Mouse (Mus musculus) WW6 (cell line): Measurements from ENCODE around the gene Pdzd2.
A peak's percentile ranks its signal among the peaks of the same experiment; 100 is the strongest.

Experiments
- DNase-seq: peaks from one replicate; pipeline ENCODE4 v3.0.0-alpha.2; 2013; ENCODE audit warnings: low read depth, low spot score

Pdzd2 gene

DNA sequence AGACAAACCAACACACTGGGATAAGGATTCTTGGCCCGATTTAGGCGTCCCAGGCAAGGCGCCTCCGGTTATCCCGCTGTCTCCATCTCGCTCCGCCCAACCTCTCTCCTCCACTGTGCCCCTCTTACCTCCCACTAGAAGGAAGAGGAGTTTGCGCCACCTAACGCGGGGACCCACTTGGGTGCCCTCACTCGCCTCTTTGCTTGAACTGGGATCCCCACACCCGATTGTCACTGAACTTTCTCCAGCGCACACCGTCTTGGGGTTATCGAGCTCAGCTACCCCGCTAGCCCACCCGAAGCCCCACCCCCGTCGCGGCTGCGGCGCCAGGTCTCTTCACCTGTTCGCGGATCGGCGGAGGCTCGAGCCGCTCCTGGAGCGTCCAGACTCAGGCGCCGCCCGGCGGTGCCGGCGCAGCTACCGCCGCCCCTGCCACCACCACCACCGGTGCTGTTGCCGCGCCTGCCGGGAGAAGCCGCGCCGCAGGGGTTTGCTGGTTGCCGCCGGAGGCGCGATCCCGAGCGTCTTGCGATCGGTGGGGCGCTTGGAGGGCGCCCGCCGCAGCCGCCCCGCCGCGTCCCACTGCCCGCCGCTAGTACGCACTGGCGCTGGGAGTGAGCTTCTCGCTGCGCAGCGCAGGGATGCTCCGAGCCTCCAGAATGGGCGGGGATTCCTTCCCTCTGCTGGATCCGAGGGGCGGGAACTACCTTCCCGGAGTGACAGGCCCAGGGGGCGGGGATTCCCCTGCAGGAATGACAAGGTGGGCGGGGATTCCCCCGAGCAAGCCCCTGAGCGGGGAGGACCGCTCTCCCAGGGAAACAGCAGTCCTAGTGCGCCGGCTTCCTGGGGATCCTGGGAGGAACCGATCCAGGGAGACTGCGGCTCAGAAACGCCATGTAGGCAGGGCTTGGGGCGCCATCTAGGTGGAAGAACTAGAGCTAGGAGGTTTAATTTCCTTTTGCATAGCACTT lies at the start of gene Pdzd2:
Gene Pdzd2 (minus strand): TSS at position 648 of the 971 bp plus-strand sequence.
- DNase-seq = peak; percentile 96

- DNase-seq = no peak
These were observed 49.7 kb upstream of the Pdzd2 start for GRCm38 (mm10) chr15:12789406-12789867.

- no peak for DNase-seq
These were observed 48.8 kb upstream of the Pdzd2 start for GRCm38 (mm10) chr15:12788536-12788935.

- no peak for DNase-seq
These were observed 42.1 kb upstream of the Pdzd2 start for GRCm38 (mm10) chr15:12781729-12782326.

DNA sequence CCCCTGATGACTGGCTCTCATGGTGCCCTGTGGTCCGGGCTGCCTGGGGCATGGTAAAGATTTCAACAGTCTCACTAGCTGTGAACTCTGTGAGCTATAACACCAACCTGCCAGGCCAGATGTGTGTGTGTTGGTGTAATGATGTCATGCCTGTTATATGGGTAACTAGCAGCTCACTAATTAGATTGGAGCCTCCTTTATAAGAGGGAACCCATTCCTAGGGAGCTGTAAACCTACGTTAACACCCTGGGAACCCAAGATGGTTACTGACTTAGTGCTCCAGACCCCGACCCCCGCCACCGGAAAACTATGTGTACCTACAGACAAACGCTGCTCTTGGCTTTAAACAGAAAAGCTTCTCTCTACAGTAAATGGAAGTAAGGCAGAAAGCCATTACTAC lies 41.6 kb upstream of the Pdzd2 start:
- no peak for DNase-seq

DNA sequence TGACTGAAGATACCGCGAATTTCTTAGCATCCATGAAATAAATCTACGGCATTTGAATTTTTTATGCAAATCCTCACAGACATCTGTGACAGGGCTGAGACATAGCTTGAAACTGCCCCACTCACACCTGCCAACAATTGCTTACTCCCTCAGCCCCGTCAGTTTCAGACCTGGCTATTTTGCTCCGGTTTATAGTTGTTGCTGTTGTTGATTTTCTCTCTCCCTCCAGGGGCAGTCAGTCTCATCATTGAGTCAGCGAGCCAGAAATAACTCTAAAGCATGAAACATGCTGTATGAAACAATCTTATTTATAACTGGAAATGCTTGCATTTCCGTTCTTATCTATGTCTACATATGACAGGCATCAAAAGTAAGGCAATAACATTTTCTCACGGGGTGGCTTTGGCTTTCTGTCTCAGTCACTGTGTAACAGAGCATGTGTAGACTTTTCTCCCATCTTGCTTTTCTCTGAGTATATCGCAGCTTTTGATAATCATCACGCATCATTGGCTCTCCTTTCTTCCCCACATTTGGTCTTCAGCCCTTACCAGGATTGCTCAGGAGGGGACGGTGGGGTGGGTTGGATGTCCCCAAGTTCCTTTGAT lies 34.5 kb upstream of the Pdzd2 start:
- DNase-seq = no peak

DNA sequence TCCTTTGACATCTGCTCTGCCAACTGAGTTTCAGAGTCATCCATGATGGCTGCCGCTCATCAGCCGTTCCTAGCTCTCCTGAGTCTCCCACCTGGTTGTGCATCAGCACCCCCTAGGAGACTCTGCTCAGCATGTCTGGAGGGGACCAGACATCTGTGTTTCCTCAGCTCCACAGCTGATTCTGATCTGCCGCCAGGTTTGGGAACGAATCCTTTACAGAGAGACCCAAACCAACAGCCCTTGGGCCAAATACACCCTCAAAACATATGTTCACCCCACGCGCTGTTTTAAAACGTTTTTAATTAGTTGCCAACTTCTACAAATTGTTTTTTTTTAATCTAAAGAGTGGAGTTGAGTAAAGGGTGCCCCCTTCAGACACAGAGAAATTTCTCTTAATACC lies 31.2 kb upstream of the Pdzd2 start:
- no peak for DNase-seq

DNA sequence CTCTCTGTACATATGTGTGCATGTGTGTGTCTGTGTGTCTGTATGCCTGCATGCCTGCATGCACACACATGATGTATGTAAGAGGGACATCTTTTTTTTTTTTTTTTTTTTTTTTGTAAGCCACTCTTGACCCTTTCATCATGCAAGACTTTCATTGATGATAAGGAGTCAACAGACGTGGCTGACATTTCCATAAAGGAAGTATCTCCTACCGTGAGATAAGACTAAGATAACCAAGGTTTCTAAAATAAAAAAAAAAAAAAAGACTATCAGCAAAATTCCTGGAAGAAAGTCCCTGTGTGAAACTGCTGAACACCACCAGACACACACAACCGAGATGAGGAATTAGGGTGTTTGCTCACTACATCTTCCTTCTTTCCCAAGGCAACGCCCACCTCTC lies 27.1 kb upstream of the Pdzd2 start:
- no peak for DNase-seq

- DNase-seq = no peak
These were observed 23.4 kb upstream of the Pdzd2 start for GRCm38 (mm10) chr15:12763147-12763546.

DNA sequence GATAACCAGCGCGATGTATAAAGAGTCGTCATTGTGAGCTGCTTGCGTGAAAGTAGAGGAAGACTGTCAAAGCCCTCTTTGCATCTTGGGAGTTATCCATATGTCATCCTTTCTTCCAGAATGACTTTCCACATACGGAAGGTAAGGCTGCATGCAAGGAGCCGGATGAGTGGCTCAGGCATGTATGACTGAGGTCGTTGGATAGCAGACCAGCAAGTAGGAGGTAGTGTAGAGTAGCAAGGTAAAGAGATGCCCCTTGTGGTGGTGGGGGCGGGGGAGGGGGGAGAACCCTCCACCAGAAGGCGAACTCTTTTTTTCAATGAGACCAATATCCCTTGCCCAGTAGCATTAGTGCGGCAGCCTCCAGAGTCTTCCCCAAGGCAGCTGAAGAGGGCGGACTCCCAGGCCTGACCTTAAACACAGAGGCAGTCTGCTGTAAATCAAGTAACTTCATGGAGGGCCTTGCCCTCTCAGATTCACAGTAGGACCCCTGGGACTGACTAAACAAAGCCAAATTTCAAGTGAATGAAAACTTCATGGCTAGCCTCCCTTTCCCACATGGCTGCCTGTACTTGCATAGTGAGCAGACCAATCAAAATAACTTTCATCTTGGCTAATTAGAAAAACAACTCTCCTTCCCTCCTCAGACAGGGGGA lies 22.7 kb upstream of the Pdzd2 start:
- no peak for DNase-seq

DNA sequence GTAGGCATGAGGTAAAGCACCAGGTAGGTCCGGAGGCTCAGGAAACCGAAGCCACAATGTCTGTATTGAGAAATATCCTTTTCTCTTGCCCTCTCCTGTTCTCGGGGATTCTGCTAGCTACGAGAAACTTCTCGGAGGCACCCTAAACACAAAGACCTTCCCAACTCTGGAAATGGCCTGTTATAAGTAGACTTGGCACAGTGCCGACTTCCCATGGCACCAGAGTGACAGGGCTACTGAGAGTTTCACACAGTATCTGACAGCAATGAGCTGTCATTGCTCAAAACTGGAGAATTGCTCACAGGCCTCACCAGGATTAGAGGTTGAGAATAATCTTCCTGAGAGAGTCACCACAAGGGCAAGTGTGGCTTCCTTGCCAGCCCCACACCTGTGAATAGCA lies 21.0 kb upstream of the Pdzd2 start:
- DNase-seq = no peak

DNA sequence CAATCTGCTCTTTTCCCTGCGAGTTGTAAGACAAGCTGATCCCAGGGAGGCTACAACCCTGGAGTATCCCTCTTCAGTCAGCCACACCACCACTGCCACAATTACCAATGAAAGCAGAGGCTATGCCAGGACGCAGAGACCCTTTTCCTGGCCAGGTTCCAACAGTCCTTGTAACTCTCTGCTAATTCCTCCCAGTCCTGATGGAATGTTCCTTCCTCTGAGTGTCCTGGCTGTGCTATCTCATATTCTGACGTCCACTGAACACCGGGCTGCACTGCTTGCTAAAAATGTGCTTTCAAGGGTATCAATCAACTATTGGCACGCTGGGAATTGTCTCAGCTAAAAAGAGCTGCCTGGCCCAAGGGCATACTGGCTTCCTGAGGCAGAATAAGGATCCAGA lies 18.7 kb upstream of the Pdzd2 start:
- no peak for DNase-seq

- no peak for DNase-seq
These were observed 18.0 kb upstream of the Pdzd2 start for GRCm38 (mm10) chr15:12757757-12758156.

DNA sequence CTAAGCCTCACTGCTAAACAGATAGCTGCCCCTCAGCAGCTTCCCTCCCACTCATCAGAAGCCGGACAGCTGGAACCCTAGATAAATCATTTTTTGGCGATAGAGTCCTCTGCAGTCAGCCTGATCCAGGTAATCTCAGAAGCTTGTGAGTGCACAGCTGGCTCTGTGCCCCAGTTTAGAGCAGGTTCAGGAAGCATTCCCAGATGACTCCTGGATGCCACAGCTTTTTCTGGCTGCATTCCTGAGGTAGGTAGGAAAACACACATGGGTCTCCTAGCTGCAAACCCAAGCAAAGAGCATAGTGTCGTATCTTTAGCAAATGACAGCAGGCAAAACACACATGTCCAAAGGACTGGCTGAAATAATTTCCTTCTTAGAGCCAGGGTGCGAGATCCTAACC lies 13.5 kb upstream of the Pdzd2 start:
- DNase-seq = no peak

GRCm38 (mm10) chr15:12750963-12751362 lies 11.2 kb upstream of the Pdzd2 start:
- no peak for DNase-seq

GRCm38 (mm10) chr15:12749549-12750301 lies 10.0 kb upstream of the Pdzd2 start:
- DNase-seq = no peak

GRCm38 (mm10) chr15:12742117-12742906 lies 2.6 kb upstream of the Pdzd2 start:
- DNase-seq = no peak

- DNase-seq = no peak
These were observed 1.2 kb downstream of the Pdzd2 start for GRCm38 (mm10) chr15:12738301-12739093.

DNA sequence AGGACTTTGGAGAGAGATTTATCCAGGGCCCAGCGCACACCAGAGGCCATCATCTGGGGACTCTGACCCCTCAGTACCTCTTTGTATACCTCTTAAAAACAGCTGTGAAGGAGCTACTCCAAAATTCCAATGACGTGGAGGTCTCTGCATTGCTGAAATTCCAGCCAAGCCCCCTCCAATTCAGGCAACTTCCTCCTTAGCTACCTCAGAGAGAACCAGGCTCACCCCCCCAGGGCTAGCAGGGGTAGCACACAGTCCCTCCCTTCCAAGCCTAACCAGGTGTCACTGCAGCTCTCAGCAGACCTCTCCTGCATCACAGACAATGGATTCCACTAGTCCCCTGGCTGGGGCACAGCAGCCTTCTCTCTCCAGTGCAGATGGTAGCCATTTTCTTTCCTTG lies 4.5 kb downstream of the Pdzd2 start:
- no peak for DNase-seq

DNA sequence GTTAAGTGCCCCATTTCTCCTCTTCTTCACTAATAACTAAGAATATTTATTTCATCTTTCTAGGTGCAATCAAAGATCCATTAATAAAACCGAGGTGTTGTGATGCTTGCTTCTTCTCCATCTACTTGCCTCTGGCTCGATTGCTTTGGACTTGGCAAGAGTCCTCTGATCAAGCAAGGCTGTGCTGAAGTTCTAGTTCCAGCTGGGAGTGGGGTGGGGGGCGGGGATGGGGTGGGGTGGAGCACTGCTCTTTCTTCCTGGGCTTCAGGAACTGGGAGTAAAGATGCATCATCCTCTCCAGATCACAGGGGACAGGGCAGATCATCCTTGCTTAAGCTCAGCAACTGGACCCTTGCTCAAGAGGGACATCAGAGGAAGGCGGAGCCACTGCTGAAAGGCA lies 5.5 kb downstream of the Pdzd2 start:
- DNase-seq = no peak
